Mouse (Mus musculus) stomach, postnatal 0 days (tissue): Measurements from ENCODE around the gene Sap18b. TPM values are rescaled to one million over a fixed set of nuclear protein-coding genes. Genes with fewer than 3 reads are reported as not detected.
A peak's percentile ranks its signal among the peaks of the same experiment; 100 is the strongest.

Experiments used
- ATAC-seq: fragments of 200-750 bp; cut with Nextera tagmentation; 2 replicates; pipeline ENCODE4 v1.8.0; 2017; ENCODE audit not compliant: low FRiP score, low TSS enrichment
- DNase-seq: peaks from one replicate; pipeline ENCODE4 v3.0.0-alpha.2; 2016; ENCODE audit warnings: low spot score
- H3K27ac ChIP-seq: fragments of 300-500 bp; sonication (generic); replicated peaks from 2 replicates; pipeline ENCODE4 v1.5.1; 2014; ENCODE audit warnings: mild to moderate bottlenecking, control low read depth
- H3K27me3 ChIP-seq: fragments of 300-500 bp; sonication (generic); 2 replicates; pipeline ENCODE4 v1.6.1; 2014; ENCODE audit warnings: low read length; ENCODE audit not compliant: control insufficient read depth, insufficient read depth
- H3K36me3 ChIP-seq: fragments of 300-500 bp; sonication (generic); 2 replicates; pipeline ENCODE4 v1.6.1; 2014; ENCODE audit warnings: low read length, mixed read lengths; ENCODE audit not compliant: control insufficient read depth, insufficient read depth
- H3K4me1 ChIP-seq: fragments of 300-500 bp; sonication (generic); replicated peaks from 2 replicates; pipeline ENCODE4 v1.6.1; 2014; ENCODE audit warnings: antibody characterized with exemption; ENCODE audit not compliant: control insufficient read depth, insufficient read depth
- H3K4me2 ChIP-seq: fragments of 300-500 bp; sonication (generic); replicated peaks from 2 replicates; pipeline ENCODE4 v1.6.1; 2014; ENCODE audit warnings: low read depth, mild to moderate bottlenecking, control low read depth, moderate library complexity
- H3K4me3 ChIP-seq: fragments of 300-500 bp; sonication (generic); 2 replicates; pipeline ENCODE4 v1.5.1; 2014; ENCODE audit warnings: low read depth, low read length, control low read depth
- H3K9ac ChIP-seq: fragments of 300-500 bp; sonication (generic); 2 replicates; pipeline ENCODE4 v1.6.1; 2014; ENCODE audit warnings: mild to moderate bottlenecking, low read length, control low read depth, mixed read lengths
- H3K9me3 ChIP-seq: fragments of 300-500 bp; sonication (generic); 2 replicates; pipeline ENCODE4 v1.6.1; 2016; ENCODE audit warnings: low read length; ENCODE audit not compliant: control insufficient read depth
- CTCF ChIP-seq: IDR thresholded peaks from 2 replicates; pipeline ENCODE4 v1.5.1; 2016; ENCODE audit warnings: antibody characterized with exemption, low read depth, mild to moderate bottlenecking, moderate library complexity
- EP300 ChIP-seq: optimal IDR thresholded peaks from 2 replicates; pipeline ENCODE3; 2016; ENCODE audit warnings: antibody characterized with exemption
- WGBS: fragments of 180-500 bp; shearing (Covaris S2); extraction: QIAGEN DNeasy Blood & Tissue Kit; methylation state at CpG from one replicate; pipeline ENCODE4 v1.1.7; 2014; 5-methylcytosine and 5-hydroxymethylcytosine counted together
- polyA plus RNA-seq: library from polyadenylated mRNA; unstranded; fragments of >200 nt; fragmentation: Nextera tagmentation; extraction: Ambion mirVana; gene quantifications from 2 replicates; pipeline ENCODE4 v1.2.1, GENCODE M21; 2015

The Sap18b gene
- polyA plus RNA-seq, 1 experiment from 2014 or later: 333 TPM

DNA sequence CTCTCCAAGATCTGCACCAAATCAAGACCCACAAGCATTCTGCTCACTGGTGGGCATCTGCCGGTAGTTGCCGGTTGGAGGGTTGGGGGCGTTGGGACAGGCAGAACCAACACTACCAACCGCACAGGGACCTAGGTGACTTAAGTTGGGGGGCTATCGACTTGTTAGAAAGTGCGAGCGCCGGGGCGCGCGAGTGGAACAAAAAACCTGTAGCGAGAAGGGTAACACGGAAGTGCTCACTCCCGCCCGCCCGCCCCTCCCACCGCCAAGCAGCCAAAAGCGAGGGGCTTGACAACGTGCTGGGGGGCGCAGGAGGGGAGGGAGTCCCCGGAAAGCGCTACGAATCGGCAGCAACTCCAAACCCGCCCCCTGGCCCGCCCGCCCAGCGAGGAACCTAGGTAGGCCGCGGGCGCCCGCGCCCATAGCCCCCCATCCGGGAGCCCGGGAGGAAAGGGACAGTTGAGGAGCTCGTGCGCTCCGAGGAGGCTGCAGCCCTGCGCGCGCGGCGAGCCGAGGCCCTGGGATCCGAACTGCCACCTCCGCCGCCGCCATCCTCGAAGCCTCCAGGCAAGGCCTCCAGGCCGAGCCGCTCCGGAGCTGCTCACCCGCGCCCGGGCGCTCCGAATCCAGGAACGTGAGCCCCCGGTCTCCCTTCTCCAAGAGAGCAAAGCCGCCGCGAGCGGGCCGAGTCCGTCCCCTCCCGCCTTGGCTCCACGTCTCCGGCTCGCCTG lies 18.5 kb upstream of the Sap18b start:
- no peaks in the 10 kb centered on the region for H3K27me3 ChIP-seq
- peak overlapping the region; percentile 98 for H3K9ac ChIP-seq
- WGBS: under 1% methylated on average over 39 of the region's 69 CpGs
- H3K27ac ChIP-seq: peak overlapping the region; percentile 98
- no peaks in the 10 kb centered on the region for H3K9me3 ChIP-seq
- TF ChIP-seq CTCF (no peak), EP300 (no peak)
- H3K4me1 ChIP-seq: no peaks in the 10 kb centered on the region
- H3K4me2 ChIP-seq: peak overlapping the region; percentile 88
- peak overlapping the region; percentile 99 for H3K4me3 ChIP-seq
- peak; percentile 57 for DNase-seq
- H3K36me3 ChIP-seq: no peaks in the 10 kb centered on the region
- peak; percentile 0; the same call in 1 of the 2 replicates for ATAC-seq

DNA sequence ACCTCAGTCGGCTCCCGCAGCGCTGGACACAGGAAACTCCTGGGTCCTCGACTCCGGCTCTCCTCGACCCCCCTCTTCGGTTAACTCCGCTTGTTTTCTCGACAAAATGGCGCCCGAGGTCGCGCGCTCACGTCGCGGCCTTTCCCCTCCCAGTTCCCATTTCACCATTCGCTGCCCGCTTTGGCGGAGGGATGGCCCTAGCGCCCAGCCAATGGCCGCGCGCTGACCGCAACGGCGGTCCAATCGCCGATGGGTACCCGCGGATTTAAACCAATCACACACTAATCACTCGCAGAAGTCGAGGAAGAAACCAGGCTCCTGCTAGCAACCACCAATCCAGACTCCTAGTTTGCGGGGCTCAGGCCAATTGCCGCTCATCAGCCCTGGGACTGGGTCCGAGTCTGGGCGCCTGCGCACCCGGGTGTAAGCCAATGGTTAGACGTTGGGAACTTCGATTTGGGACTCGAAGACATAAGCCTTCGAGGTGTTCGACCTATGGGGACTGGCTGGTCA lies 17.8 kb upstream of the Sap18b start, which contains the start of gene Cnot1:
Gene Cnot1, minus strand, starts transcription at position 134 of the 513 bp plus-strand sequence.
- peak; percentile 97 for DNase-seq
- peak within 1 kb of the TSS; percentile 98 for H3K9ac ChIP-seq
- H3K4me1 ChIP-seq: no peaks in the 10 kb centered on the region
- H3K4me3 ChIP-seq: peak within 1 kb of the TSS; percentile 99
- H3K9me3 ChIP-seq: no peaks in the 10 kb centered on the region
- H3K4me2 ChIP-seq: peak within 1 kb of the TSS; percentile 88
- TF ChIP-seq CTCF (no peak), EP300 (peak; percentile 99)
- no peaks in the 10 kb centered on the region for H3K36me3 ChIP-seq
- under 1% methylated on average over 44 of the region's 44 CpGs for WGBS
- H3K27ac ChIP-seq: peak within 1 kb of the TSS; percentile 98
- H3K27me3 ChIP-seq: no peaks in the 10 kb centered on the region
- peak; percentile 96 for ATAC-seq

DNA sequence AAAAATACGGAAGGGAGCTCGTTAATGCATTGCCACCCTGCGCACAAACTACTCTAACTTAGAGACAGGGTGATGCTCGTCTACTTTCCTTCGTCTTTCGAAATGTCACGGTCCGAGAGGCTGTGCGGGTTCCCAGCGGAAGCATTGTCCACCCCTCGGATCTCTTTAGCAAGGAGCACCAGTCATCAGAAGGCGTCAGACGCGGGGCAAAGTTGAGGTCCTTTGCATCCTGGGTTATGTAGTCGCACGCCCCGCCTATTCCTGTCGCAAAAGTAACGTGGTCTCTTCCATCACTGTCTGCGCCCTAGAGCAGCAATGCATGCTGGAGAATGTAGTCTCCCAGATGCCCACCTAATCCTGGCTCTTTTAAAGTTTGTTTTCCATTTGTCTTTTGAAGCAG lies 17.3 kb upstream of the Sap18b start:
- no peak for TF ChIP-seq EP300
- peak; percentile 94 for ATAC-seq
- DNase-seq: peak; percentile 93
- no peaks in the 10 kb centered on the region for H3K36me3 ChIP-seq
- under 1% methylated on average over 20 of the region's 20 CpGs for WGBS
- H3K9ac ChIP-seq: peak overlapping the region; percentile 62
- H3K27ac ChIP-seq: peak overlapping the region; percentile 97
- H3K9me3 ChIP-seq: no peaks in the 10 kb centered on the region
- no peaks in the 10 kb centered on the region for H3K27me3 ChIP-seq
- peak overlapping the region; percentile 99 for H3K4me3 ChIP-seq
- H3K4me2 ChIP-seq: peak overlapping the region; percentile 64
- H3K4me1 ChIP-seq: no peaks in the 10 kb centered on the region

DNA sequence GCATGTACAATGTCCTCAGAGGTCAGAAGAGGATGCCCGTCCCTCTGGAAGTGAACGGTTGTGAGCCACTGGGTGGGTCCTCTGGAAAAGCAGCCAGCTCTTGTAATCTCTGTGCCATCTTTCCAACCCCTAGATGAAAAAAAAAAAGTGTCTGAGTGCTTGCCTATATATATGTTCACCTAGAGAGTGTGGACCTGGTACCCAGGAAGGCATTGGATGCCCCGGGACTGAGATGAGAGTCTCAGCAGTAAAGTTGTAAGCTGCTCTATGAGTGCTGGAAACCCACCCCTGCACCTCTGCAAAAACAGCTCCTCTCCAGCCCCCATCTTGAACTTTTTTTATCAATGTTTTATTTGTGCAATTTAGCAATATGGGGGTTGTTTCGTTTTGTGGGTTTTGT lies 16.5 kb upstream of the Sap18b start:
- H3K9me3 ChIP-seq: no peaks in the 10 kb centered on the region
- H3K27me3 ChIP-seq: no peaks in the 10 kb centered on the region
- H3K4me2 ChIP-seq: no peak overlapping the region
- DNase-seq (no peak), ATAC-seq (no peak)
- no peak overlapping the region for H3K9ac ChIP-seq
- TF ChIP-seq EP300 (no peak), CTCF (no peak)
- 85% methylated on average over 4 of the region's 4 CpGs for WGBS
- H3K27ac ChIP-seq: no peak overlapping the region
- H3K4me1 ChIP-seq: no peaks in the 10 kb centered on the region
- no peaks in the 10 kb centered on the region for H3K36me3 ChIP-seq
- H3K4me3 ChIP-seq: no peak overlapping the region

DNA sequence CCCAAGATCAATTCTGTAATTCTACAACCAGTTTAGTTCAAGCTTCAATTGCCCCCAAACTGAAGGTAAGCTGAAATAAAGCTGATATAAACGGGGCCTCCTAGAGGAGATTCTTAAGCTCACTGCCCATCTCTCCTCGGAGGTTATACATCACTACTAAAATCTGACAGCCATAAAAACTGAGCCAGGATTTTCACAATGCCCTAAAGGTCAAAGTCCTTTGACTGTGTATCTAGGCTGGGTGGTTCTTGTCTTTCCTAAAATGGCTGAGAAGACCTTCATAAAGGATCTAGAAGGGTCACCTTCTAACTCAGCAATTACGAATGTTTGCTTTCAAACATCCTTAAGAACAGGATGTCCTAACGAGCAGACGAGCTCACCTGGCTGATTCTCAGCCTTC lies 16.0 kb upstream of the Sap18b start:
- no peak for TF ChIP-seq EP300
- TF ChIP-seq CTCF: no peak
- WGBS: 73% methylated on average over 5 of the region's 5 CpGs
- no peak for ATAC-seq

DNA sequence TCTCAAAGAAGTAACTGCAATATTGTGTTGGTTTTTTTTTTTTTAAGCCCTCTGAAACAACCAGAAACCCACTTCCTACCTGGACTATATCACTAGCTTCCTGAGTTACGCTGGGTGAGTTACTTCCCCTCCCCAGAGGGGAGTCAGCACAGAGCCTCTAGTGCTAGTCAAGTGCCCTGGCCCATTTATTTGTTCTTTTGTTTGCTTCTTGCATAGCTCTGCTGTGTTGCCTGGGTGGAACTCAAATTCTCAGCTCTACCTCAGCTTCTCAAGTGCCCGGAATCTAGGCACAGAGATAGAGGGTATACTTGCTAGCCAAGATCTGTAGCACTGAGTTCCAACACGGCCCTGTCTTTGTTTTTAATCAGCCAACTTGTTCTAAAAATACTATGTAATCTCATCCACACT lies 15.0 kb upstream of the Sap18b start:
- no peak overlapping the region for H3K4me2 ChIP-seq
- DNase-seq: no peak
- H3K36me3 ChIP-seq: no peaks in the 10 kb centered on the region
- no peak overlapping the region for H3K4me3 ChIP-seq
- H3K4me1 ChIP-seq: no peaks in the 10 kb centered on the region
- no peak for TF ChIP-seq EP300
- TF ChIP-seq CTCF: no peak
- ATAC-seq: no peak
- no peaks in the 10 kb centered on the region for H3K27me3 ChIP-seq
- H3K9me3 ChIP-seq: no peaks in the 10 kb centered on the region
- H3K27ac ChIP-seq: no peak overlapping the region
- no peak overlapping the region for H3K9ac ChIP-seq
- 43% methylated on average over 3 of the region's 3 CpGs for WGBS

More for the DNA sequence above, 16.0 kb upstream of the Sap18b start:
- Histone ChIP-seq H3K27me3 (no peaks in the 10 kb centered on the region), H3K4me2 (no peak overlapping the region), H3K36me3 (no peaks in the 10 kb centered on the region), H3K9ac (no peak overlapping the region), H3K4me1 (no peaks in the 10 kb centered on the region), H3K27ac (no peak overlapping the region), H3K9me3 (no peaks in the 10 kb centered on the region), H3K4me3 (no peak overlapping the region)
- no peak for DNase-seq
